Mouse (Mus musculus) frontal cortex, postnatal 36 days (tissue): ENCODE measurements around the gene Mcrip1.
"Not testable (repeated sequence)": the region's sequence is repeated elsewhere in the genome, so short reads cannot be mapped to it uniquely, and the experiment has no call there.

Experiments
- DNase-seq, 2 experiments: peaks; one replicate each; pipeline ENCODE4 v3.0.0; 2022; ENCODE audit warnings: low spot score in 2 of 2

Gene Mcrip1

DNA sequence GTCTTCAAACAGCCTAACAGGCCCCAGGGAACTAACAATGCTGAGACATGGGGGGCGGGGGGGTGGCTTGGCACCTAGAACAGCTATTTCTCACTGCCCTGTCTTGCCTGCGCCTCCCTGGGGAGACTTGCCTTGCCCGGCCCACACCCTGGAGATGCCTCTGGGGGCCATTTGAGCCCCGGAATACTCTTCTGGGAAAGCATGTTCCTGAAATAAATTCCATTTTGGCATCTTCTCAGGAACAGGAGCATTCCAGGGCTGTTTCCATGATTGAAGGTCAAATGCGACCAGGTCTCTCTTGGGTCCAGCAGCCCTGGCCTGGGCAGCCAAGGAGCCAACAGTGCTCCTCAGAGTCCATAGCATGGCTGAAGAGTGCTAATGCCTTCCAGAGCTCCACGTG lies 7.2 kb downstream of the Mcrip1 start:
- DNase-seq: no peak

DNA sequence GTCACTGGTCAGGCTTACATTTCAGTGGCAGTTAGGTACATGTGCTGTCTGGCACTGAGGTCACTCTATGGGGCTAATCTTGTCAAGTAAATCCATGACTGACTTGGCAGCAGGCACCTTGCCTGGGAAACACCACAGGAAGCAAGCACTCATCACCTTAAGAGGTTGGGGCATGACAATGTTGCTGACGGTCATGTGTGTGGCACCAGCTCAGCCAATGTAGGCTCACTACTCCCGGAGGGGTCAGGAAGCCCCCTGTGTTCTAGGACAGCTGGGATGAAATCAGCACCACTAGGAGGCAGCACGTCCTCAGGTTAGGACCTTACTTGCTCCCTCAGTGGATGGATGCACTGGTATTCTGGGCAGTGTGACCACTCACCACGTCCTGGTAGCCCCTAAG lies 7.6 kb downstream of the Mcrip1 start:
- DNase-seq: no peak

DNA sequence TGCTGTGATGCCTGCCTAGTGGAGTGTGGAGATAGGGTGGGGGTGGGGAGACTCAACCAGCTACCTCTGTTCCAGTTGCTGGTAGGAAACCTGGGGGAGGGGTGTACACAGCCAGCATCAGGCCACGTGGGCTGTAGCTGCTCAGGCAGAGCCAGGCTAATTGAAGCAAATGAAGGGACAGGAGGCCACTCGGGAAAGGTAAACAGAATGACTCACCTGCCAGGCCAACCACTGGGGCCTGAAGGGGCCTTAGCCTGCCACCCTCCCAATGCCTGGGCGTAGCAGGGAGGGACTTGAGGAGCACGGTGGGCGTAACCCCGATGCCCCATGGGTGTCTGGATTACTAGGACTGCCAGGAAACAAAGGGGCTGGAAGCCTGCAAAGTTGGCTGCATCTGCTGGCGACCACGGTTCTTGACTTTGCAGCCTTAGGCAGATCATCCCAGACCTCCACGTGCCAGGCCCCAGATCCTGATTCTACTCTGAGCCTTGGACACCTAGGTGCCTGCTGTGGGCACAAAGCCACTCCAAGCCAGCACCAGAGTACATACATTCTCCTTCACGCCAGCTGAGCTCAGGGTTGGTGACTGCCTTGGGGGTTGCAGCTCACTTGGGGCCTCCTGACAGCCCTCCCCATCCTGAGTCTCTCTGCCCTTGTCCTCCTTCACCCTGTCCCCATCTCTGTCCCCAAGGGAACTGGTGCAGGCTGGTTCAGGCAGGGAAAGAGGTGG lies 10.1 kb downstream of the Mcrip1 start:
- DNase-seq: no peak

- DNase-seq: no peak
Observed at GRCm38 (mm10) chr11:120538955-120539284, 10.6 kb downstream of the Mcrip1 start.

- no peak for DNase-seq
Observed at GRCm38 (mm10) chr11:120538485-120538884, 11.0 kb downstream of the Mcrip1 start.

GRCm38 (mm10) chr11:120535804-120536203 lies 13.7 kb downstream of the Mcrip1 start:
- DNase-seq: no peak

DNA sequence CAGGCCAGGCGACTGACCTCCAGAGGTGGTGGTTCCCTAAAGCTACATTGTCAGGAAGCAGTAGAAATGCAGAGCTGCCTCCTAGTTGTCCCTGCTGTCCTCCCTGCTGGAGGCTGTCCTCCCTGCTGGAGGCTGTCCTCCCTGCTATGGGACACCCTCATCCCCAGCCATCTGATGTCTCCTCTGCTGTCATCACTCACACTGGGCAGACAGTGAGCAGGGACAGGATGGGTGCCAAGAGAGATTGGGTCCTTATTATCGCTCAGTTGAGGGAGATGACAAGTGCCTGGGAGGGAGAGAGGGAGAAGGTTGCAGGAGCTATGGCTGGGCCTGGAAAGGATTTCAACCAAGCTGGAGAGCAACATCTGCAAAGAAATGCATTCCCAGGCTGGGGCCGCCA lies 14.4 kb downstream of the Mcrip1 start:
- no peak for DNase-seq

DNA sequence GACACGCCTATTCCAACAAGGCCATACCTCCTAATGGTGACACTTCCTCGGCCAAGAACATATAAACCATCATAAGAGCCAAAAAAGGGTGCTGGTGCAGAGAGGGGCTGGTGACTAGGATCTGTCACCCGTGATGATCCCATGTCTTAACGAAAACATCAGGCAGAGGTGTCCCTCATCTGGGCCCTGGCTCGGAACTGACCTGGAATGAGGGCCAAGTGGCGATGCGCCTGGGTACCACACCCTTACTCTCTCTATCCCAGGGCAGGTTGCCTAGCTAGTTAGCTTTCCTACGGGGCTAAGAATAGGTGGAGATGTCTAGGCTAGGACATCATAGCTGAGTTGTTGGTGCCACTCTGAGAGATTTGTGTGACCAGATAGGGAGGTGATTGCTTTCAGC lies 15.4 kb downstream of the Mcrip1 start:
- no peak for DNase-seq

DNA sequence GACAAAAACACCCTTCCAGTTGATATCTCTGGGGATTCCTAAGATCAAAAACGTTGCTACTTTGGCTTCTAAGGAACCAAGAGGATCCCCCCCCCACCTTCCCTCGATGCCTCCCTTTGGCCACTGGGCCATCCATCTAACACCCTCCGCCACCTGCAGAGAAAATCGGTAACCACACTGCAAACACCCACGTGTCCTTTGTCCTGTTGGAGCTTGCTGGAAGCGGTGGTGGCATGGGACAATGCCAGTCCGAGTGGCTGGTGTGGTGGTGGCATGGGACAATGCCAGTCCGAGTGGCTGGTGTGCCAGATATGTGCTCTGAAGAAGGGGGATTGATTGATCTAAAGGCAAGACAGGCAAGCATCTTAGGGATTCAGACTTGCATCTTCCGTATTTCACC lies 17.9 kb downstream of the Mcrip1 start:
- DNase-seq: no peak

DNA sequence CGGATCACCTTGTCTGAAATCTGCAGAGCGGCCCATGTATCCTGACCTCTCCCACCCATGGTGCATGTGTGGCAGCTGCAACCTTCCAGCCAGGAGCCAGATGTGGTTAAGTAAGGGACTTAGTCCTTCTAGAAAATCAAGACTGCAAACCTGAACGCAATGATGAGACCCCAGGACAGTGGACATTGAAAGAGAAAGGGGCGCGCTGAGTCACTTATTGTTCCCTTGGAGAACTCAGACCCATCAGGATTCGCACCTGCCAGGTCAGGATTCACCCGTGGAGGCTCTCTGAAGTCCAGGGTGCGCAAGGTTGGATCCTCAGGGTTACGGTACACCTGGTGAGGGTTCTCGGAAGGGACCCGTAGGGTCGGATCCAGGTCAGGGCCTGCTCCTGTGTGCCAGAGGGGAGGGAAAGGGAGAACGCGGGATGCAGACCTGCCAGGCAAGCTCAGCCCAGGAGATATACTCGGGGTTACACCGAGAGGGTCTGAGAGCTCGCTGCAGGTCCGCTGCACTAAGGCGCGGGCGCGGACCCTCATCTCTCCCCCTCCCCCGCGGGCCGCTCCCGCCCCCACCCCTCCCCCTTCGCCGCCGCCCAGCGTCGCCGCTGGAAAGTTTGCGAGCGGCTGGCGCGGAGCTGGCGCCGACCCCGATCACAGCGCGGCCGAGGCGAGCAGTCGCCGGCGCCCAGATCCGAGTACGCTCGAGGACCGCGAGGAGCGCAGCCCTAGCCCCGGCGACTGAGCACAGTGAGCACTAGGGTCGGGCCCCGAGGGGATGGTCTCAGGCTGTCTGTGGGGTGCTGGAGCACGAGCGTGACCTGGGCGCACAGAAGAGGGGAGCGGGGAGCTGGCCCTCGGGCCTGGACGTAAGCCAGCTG lies 19.2 kb downstream of the Mcrip1 start, which contains the start of gene Gcgr:
Gcgr (plus strand) TSS at position 615 of the 880 bp plus-strand sequence.
- DNase-seq: no peak

GRCm38 (mm10) chr11:120528903-120529302 lies 20.6 kb downstream of the Mcrip1 start:
- DNase-seq: no peak

GRCm38 (mm10) chr11:120527690-120528354 lies 21.7 kb downstream of the Mcrip1 start:
- no peak for DNase-seq

- DNase-seq: no peak
Observed at GRCm38 (mm10) chr11:120525959-120526358, 23.6 kb downstream of the Mcrip1 start.

GRCm38 (mm10) chr11:120522581-120522980 lies 26.9 kb downstream of the Mcrip1 start:
- DNase-seq: no peak

DNA sequence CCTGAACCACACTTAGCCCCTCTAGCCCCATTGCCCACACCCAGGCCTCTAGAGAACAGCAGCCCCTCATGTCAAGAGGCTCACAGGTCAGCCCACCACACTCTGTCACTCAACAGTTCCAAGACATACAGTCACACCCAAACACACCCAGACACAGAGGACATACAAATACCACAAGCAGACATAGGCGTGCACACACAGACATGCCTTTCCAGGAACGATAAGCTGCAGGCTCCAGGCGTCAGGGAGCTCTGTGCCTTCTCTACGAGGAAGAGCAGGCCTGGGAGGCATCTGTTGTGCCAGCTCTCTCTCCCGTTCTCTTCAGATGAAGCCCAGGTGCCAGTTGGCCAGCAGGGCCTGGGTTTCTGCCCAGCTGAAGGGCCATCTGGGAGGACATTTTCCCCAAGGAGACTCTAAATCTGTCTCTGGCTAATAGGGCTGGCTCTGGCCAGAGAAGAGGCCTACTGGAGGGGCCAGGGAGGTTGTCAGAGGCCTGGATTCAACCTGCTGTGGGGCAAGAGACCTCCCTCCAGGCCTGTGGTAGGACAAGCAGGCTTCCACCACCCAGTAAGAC lies 28.5 kb downstream of the Mcrip1 start:
- DNase-seq: no peak

- DNase-seq: no peak
Observed at GRCm38 (mm10) chr11:120520498-120520897, 29.0 kb downstream of the Mcrip1 start.

GRCm38 (mm10) chr11:120519738-120520137 lies 29.8 kb downstream of the Mcrip1 start:
- no peak for DNase-seq

DNA sequence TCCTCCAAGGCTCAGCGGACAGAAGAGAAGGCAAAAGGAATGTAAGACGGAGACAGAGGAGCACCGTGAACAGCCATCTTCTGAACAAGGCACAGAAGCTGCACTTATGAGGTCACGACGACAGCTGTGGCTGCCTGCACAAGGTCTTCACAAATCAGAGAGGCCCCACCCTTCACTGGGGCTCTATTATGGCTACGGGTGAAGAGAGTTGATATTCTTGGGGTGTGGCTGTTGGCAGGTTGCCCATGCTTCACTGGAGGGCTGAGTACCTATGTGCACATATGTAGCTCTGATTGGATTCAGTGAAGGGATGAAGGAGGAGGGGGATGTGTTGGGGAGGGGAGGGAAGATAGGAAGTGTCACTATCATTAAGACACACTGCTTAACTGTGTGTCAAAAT lies 31.0 kb downstream of the Mcrip1 start:
- no peak for DNase-seq

DNA sequence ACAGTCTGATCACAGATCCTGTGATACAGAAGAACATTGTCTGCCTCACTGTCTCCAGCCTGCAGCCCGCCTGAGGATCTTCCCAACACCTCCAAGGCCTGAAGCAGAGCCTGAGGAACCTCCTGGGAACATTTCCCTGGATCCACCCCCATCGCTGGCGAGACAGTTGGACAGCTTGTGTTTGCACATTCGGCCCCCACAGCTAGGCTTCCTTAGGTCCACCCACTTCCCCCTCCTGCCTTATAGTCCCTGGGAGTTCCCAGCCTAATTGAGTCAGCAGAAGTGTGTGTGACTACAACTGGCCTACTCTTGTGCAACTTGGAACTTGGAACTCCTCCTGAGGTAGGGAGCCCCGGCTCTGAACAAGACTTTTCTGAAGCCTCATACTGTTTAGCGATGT lies 31.5 kb downstream of the Mcrip1 start:
- peak; percentile 81 to 89 for DNase-seq

- DNase-seq: no peak
Observed at GRCm38 (mm10) chr11:120517147-120517546, 32.4 kb downstream of the Mcrip1 start.

- DNase-seq: peak; percentile 89 to 92
Observed at GRCm38 (mm10) chr11:120515611-120516010, 33.9 kb downstream of the Mcrip1 start.

GRCm38 (mm10) chr11:120514262-120514661 lies 35.3 kb downstream of the Mcrip1 start:
- not testable (repeated sequence) for DNase-seq
